Mouse (Mus musculus) cerebellum, adult (tissue): ENCODE measurements around the gene Lyz1.
A peak's percentile ranks its signal among the peaks of the same experiment; 100 is the strongest.
"Not testable (repeated sequence)": the region's sequence is repeated elsewhere in the genome, so short reads cannot be mapped to it uniquely, and the experiment has no call there.

Source experiments
- ATAC-seq: cut with Nextera tagmentation; 2 replicates; pipeline ENCODE4 v1.9.2; 2017; ENCODE audit warnings: mild to moderate bottlenecking, moderate library complexity, mixed read lengths; ENCODE audit not compliant: insufficient number of reproducible peaks, low FRiP score, low TSS enrichment

Lyz1 gene

GRCm38 (mm10) chr10:117292671-117293070, at the start of gene Lyz1:
Gene Lyz1 (minus strand): TSS chr10:117292868.
- no peak for ATAC-seq

- ATAC-seq: no peak
Measured at GRCm38 (mm10) chr10:117342406-117342805, 49.7 kb upstream of the Lyz1 start.

GRCm38 (mm10) chr10:117341029-117341428, 48.4 kb upstream of the Lyz1 start:
- no peak for ATAC-seq

GRCm38 (mm10) chr10:117339241-117339640, 46.6 kb upstream of the Lyz1 start:
- no peak for ATAC-seq

DNA sequence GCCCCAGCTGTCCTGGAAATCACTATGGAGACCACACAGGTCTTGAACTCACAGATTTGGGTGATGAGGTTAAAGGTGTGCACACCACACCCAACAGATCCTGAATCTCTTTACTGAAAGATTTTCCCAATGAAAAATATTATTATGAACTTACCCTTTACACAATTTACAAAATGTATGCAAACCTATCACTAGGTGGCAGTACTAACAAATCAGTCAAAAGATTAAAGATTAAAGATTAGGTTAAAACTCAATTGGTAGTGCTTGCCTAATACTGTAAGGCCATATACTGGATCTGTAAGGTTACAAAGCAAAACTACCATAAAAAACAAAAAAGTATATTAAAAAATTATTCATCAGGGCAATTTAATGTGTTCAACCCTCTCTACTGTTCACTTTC, 45.3 kb upstream of the Lyz1 start:
- no peak for ATAC-seq

- ATAC-seq: no peak; the same call in 1 of the 2 replicates
Measured at GRCm38 (mm10) chr10:117335649-117336048, 43.0 kb upstream of the Lyz1 start.

- ATAC-seq: no peak
Measured at GRCm38 (mm10) chr10:117330521-117330920, 37.9 kb upstream of the Lyz1 start.

- no peak for ATAC-seq
Measured at GRCm38 (mm10) chr10:117323782-117324181, 31.1 kb upstream of the Lyz1 start.

GRCm38 (mm10) chr10:117322630-117323029, 30.0 kb upstream of the Lyz1 start:
- ATAC-seq: no peak

GRCm38 (mm10) chr10:117320571-117320981, 27.9 kb upstream of the Lyz1 start:
- ATAC-seq: no peak

GRCm38 (mm10) chr10:117316391-117316790, 23.7 kb upstream of the Lyz1 start:
- ATAC-seq: peak; percentile 15; the same call in 1 of the 2 replicates

- ATAC-seq: no peak
Measured at GRCm38 (mm10) chr10:117313133-117313532, 20.5 kb upstream of the Lyz1 start.

GRCm38 (mm10) chr10:117312168-117312567, 19.5 kb upstream of the Lyz1 start:
- no peak for ATAC-seq

DNA sequence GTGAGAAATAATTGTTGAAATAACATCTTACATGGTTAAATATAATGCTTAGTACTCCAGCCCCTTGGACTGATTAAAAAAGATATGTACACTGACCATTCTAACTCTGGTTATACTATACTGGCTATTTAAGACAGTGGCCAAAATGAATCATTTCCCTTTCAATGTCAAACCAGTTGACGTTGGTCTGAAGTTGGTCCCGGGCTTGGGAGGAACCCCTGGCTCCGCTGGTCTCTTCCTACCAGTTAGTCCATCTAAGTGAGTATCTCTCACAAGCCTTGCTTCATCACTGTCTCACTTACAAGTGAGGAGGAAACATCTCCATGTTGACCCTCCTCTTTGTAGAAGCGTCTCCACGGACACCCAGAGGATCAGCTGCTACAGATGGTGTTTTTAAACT, 11.7 kb upstream of the Lyz1 start:
- no peak for ATAC-seq

- no peak for ATAC-seq
Measured at GRCm38 (mm10) chr10:117301688-117302087, 9.0 kb upstream of the Lyz1 start.

GRCm38 (mm10) chr10:117299901-117300520, 7.3 kb upstream of the Lyz1 start:
- ATAC-seq: no peak

- no peak for ATAC-seq
Measured at GRCm38 (mm10) chr10:117299106-117299505, 6.4 kb upstream of the Lyz1 start.

DNA sequence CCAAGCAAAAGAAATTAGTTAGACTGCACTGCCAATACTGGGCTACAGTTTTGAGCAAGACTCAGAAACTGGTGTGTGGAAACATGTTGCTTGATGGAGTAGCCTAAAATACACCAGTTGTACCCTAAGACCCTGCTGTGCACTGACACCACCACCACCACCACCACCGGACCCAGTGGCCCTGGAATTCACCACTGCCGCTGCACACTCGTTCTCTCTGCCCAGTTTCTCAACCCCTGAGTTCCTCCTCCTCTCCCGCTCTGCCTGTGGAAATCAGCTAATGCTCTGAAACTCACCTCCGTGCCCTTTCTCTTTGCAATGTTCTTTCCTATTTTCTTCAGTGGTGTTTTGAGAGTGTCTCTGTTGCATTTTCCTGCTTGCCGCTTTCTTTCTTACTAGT, 5.7 kb upstream of the Lyz1 start:
- ATAC-seq: no peak

DNA sequence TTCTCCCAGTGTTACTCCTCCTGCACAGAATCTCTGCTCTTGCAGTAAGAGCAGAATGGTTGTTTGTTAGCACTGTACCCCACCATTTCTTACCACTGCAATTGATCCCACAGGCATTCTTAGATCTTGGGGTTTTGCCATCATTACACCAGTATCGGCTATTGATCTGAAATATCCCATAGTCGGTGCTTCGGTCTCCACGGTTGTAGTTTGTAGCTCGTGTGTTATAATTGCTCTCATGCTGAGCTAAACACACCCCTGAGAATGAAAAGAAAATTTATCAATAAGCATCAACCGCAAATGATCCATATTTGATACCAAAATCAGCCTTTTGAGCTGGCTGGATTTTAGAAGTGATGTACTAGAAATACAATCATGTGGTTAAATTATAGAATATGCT, 1.7 kb downstream of the Lyz1 start:
- not testable (repeated sequence) for ATAC-seq

GRCm38 (mm10) chr10:117290046-117290870, 2.4 kb downstream of the Lyz1 start:
- ATAC-seq: no peak

GRCm38 (mm10) chr10:117289034-117289505, 3.6 kb downstream of the Lyz1 start:
- ATAC-seq: not testable (repeated sequence)
